Mouse (Mus musculus) lung, adult 2 months (tissue): ENCODE measurements around the gene Tmem267. TPM values are rescaled to one million over a fixed set of nuclear protein-coding genes. Genes with fewer than 3 reads are reported as not detected.

Source experiments
- DNase-seq: peaks from one replicate; pipeline ENCODE4 v3.0.0; 2022
- H3K4me1 ChIP-seq: fragments of 200-500 bp; 2 replicates; pipeline ENCODE4 v1.6.1; 2011; ENCODE audit warnings: low read length; ENCODE audit not compliant: control insufficient read depth, insufficient read depth
- H3K4me3 ChIP-seq: fragments of 200-500 bp; replicated peaks from 2 replicates; pipeline ENCODE3; 2011; ENCODE audit warnings: low read depth, mild to moderate bottlenecking, control low read depth, low read length; ENCODE audit errors: extremely low read depth
- CTCF ChIP-seq: fragments of 200-500 bp; IDR thresholded peaks from 2 replicates; pipeline ENCODE4 v1.5.1; 2011; ENCODE audit warnings: mild to moderate bottlenecking, low read length, control low read depth; ENCODE audit not compliant: insufficient read depth
- POLR2A ChIP-seq: fragments of 200-500 bp; IDR thresholded peaks from 2 replicates; pipeline ENCODE4 v1.6.1; 2011; ENCODE audit warnings: low read depth, mild to moderate bottlenecking, control low read depth, low read length, borderline replicate concordance; ENCODE audit errors: extremely low read depth
- WGBS: fragments of 180-500 bp; shearing (Covaris S2); methylation state at CpG from one replicate; pipeline ENCODE4 v1.1.7; 2018; 5-methylcytosine and 5-hydroxymethylcytosine counted together
- polyA plus RNA-seq: library from polyadenylated mRNA; depleted of rRNA; stranded (reverse); fragments of >200 nt; gene quantifications from 2 replicates; pipeline ENCODE4 v1.2.3, GENCODE M21; 2012; rRNA removed

Tmem267 gene
- polyA plus RNA-seq, 1 experiment = 7.6 TPM

DNA sequence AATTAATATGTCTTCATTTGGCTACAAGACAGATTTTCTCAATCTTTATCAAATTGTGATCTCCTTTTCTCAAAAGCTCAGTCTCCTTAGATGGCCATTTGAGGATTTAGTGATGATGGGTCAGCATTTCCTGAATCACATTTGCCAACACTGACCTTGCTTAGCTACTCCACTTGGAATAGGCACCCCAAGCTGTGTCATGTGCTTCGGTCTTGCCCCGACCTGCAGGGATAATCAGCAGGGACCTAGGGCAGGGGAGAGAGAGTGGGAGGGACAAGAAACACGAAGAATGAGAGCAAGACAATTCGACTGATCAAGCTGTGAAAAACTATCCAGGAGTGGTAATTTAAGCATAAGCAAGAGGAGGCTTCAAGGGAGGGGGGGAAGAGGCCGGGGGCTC, 156.9 kb downstream of the Tmem267 start:
- TF ChIP-seq POLR2A (no peak), CTCF (no peak)
- Histone ChIP-seq H3K4me3 (no peak overlapping the region), H3K4me1 (no peaks in the 10 kb centered on the region)
- 67% methylated on average over 5 of the region's 5 CpGs for WGBS
- DNase-seq = no peak

DNA sequence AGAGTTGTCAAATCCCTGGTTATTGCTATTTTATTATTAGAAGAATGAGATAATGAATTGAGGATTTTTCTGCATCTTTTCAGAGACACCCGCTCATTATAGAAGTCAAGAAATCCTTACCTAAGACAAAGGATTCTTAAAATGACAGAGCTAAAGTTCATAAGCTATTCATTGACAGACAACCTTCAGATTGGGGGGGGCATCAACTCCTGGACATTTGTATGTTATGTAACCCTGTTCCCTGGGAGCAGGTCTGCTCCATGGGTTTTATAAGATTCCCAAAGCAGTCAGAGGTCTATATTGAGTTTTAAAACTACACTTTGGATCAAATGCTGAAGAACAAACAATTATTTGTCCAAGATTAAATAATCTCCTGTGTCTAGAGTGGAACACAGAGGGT, 158.7 kb downstream of the Tmem267 start:
- no peak for DNase-seq
- TF ChIP-seq POLR2A (no peak), CTCF (no peak)
- H3K4me3 ChIP-seq = no peak overlapping the region
- 93% methylated on average over 1 of the region's 1 CpGs for WGBS
- no peaks in the 10 kb centered on the region for H3K4me1 ChIP-seq

DNA sequence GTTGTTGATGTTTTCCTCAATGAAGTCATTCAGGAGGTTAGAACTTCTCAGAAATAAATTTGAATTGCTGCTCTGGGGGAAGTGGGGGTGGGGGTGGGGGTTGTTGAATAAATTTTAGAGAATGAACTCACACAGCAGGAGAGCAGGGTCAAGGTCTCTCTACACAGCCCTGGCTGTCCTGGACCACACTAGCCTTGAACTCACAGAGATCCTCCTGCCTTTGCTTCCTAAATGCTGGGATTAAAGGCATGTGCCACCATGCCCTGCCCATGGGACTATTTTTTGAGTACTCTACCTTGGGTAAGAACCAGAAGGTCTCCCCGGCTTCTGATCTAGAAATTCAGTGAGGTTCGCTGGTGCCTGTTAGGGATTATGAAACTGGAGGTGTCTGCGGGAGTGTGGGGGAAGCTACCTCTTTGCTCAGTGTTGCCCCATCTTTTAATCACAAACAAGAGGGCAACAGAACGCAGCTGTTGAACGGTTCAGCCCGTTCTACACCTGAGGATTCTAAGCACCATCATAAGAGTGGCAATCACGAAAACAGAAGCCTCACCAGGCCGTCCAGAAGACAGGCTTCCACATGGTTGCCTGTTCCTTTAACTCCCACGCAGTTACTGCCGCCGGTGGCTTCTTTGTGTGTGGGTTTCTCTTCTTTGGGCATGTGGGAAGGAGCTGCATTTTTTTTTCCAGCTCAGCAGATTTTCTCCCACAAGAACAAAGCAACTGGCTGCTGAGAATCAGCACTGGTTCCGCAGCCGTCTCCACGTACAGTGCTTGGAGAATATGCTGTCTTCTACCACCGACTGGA, 161.3 kb downstream of the Tmem267 start:
- 58% methylated on average over 15 of the region's 15 CpGs for WGBS
- no peak for DNase-seq
- TF ChIP-seq CTCF (no peak), POLR2A (no peak)

DNA sequence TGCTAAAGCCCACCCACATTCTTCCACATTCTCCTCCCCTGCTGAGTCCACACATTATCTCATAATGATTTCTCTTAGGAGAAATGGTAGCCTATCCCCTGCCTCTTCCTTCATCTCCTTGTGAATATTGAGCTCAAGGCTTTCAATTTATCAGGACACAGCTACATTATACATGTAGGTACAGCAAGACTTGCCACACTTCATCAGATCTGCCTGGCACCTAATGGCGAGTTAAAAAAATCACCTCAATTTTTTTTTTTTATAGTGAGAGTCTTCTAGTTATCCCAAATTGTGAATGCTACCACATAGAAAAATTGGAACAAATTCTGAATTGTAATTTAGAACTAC, 161.8 kb downstream of the Tmem267 start:
- 78% methylated on average over 1 of the region's 1 CpGs for WGBS
- H3K4me1 ChIP-seq = no peaks in the 10 kb centered on the region

More for the DNA sequence above, 161.3 kb downstream of the Tmem267 start:
- Histone ChIP-seq H3K4me1 (no peaks in the 10 kb centered on the region), H3K4me3 (no peak overlapping the region)

DNA sequence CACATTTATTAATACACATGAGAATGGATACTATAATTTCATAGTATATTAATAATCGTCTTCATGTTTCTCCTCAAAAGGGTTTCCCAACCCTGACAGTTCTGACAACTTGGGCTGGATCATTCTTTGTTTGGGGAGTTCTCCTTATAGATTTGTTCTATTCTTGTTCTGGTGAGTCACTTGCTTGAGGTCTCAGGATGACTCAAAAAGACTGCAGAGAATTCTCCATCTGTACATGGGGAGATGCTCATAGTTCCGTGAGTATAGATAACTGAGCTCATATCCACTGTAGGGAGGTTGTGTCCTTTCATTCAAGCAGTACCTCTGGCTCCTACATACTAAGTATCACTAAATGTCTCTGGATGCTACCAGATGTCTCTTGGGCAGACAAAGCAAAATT, 166.9 kb downstream of the Tmem267 start:
- no peak for DNase-seq
- 91% methylated on average over 2 of the region's 2 CpGs for WGBS
- no peak overlapping the region for H3K4me3 ChIP-seq
- no peaks in the 10 kb centered on the region; the same call in 1 of the 2 replicates for H3K4me1 ChIP-seq
- TF ChIP-seq POLR2A = no peak

More for the DNA sequence above, 161.8 kb downstream of the Tmem267 start:
- no peak for DNase-seq
- TF ChIP-seq CTCF = no peak
- no peak for TF ChIP-seq POLR2A
- H3K4me3 ChIP-seq = no peak overlapping the region

DNA sequence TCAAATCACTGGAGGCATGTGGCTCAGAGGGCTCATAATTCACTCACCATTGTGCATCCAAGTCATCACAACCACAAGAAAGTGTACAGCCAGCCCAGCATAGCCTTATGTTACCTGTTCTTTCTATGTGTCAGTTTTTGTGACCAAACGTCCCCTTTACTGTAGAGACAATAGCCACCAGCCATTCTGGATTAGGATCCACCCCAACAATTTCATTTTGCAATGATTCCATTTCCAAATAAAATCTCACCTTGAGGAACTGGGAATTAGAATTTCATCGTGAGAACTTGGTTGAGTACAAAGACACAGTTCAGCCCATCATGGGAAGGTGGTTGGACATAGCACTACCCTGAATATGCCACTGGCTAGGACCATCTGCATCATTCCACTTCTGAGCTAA, 168.4 kb downstream of the Tmem267 start:
- WGBS = 85% methylated on average over 2 of the region's 2 CpGs
- no peaks in the 10 kb centered on the region; the same call in 1 of the 2 replicates for H3K4me1 ChIP-seq
- no peak for DNase-seq
- no peak overlapping the region for H3K4me3 ChIP-seq
- TF ChIP-seq CTCF (no peak), POLR2A (no peak)

DNA sequence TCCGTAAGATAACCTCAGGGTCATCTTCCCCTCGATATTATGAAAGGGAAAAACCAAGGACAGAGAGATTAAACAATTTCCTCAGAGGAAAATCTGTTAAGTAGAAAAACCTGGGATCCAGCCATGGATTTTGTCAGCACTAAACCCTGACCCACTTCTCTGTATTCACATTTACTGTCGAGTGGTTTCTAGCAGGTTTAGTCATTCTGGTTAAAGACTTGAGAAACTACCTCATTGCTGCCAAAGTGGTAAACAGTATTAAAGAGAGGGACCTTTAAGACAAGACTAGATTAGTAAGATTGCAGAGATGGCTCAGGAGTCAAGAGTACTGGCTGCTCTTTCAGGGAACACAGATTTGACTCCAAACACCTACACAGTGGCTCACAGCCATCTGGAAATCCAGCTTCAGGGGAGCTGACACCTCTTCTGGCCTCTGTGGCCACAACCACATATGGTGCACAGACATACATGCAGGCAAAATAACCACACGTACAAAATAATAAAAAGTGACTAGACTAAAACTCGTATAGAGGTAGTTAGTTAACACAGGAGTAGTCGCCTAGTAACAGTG, 169.1 kb downstream of the Tmem267 start:
- no peak for TF ChIP-seq CTCF
- no peak for TF ChIP-seq POLR2A
- no peak for DNase-seq
- 71% methylated on average over 6 of the region's 6 CpGs for WGBS
- no peaks in the 10 kb centered on the region; the same call in 1 of the 2 replicates for H3K4me1 ChIP-seq
- H3K4me3 ChIP-seq = no peak overlapping the region

Other genes starting within 250 kb of the Tmem267 start
- gene Paip1, start 59.4 kb upstream of the Tmem267 start, polyA plus RNA-seq = 14.3 and 22.7 TPM in 2 replicates
- 20.6 and 22.6 TPM in 2 replicates for gene 4833420G17Rik, start 25.3 kb upstream of the Tmem267 start, polyA plus RNA-seq
- gene 3110070M22Rik, start 344 bp downstream of the Tmem267 start, polyA plus RNA-seq = 2.3 and 3.4 TPM in 2 replicates
- gene Ccl28, start 135.8 kb downstream of the Tmem267 start, polyA plus RNA-seq = 0.06 and 0.07 TPM in 2 replicates
- gene Hmgcs1, start 202.3 kb downstream of the Tmem267 start, polyA plus RNA-seq = 21.3 and 46.3 TPM in 2 replicates